ENCODE assay signal across 20 mouse cellular contexts in the genomic region with DNA sequence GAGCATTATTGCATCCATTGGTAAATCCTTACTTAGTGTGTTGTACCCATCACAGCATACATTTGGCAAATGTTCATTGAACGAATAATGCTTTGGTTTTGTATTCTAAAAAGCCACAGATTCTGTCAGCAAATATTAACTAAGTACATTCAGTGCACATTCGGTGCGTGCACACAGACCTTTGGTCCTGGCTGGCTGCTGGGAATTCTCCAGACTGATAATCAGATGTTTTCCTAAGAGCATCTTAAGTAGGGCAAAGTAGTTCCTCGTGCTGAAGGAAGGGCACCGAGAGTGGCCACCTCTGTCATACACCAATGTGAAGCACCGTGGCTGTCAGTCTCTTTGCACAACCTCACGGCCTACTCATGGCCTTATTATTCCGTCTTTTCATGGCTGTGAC. TPM values are rescaled to one million over a fixed set of nuclear protein-coding genes. Genes with fewer than 3 reads are reported as not detected.
DNase-seq lines count a peak whose midpoint lies in the region; ATAC-seq and TF ChIP-seq lines count a peak whose summit lies in the region.
"Had no signal": no experiment of that assay in that cellular context is flagged by ENCODE, and none has a peak within 500 bp of the region (broad histone marks: within the 10 kb centered on the region; RNA-seq: fewer than 3 reads in every experiment).

No protein-coding gene starts in this region.

- DNase-seq in kidney, adult 11 months: peak; percentile 81
- no peak for DNase-seq in lung, postnatal 4 days
- DNase-seq in kidney, adult 2 months: peak; percentile 90
- peak; percentile 72 for DNase-seq in kidney, postnatal 14 days
- DNase-seq in cerebellum, adult 11 months: no peak
- DNase-seq in cerebellum, adult 8-10 months: no peak
- DNase-seq: adrenal gland, postnatal 14 days; cerebellum, adult 9-11 months; heart, postnatal 36 days; layer of hippocampus, adult 9-11 months; thymus, postnatal 14 days had no signal

- no peak overlapping the region for H3K4me3 ChIP-seq in kidney, embryonic 14.5 days (ENCODE audit: low read length)
- no peak overlapping the region for H3K4me3 ChIP-seq in lung, embryonic 15.5 days
- H3K4me3 ChIP-seq in kidney, adult 2 months (ENCODE audit: insufficient read depth, low read depth, low read length): no peak overlapping the region
- H3K4me3 ChIP-seq: embryonic facial prominence, embryonic 15.5 days; heart, embryonic 15.5 days; hindbrain, embryonic 13.5 days; limb, embryonic 10.5 days had no signal

- no peak for TF ChIP-seq POLR2A in kidney, adult 2 months (IDR thresholded peaks at IDR 0.05; ENCODE audit: low read depth, low read length)

- no peak for ATAC-seq in kidney, embryonic 14.5 days (ENCODE audit: low FRiP score, low TSS enrichment)
- ATAC-seq in lung, embryonic 15.5 days (ENCODE audit: borderline replicate concordance, extremely low read depth, low FRiP score, low TSS enrichment): no peak
- ATAC-seq: forebrain, embryonic 14.5 days had no signal

- no peaks in the 10 kb centered on the region for H3K27me3 ChIP-seq in kidney, embryonic 14.5 days (ENCODE audit: control insufficient read depth, insufficient read depth, low read length)
- no peaks in the 10 kb centered on the region for H3K27me3 ChIP-seq in lung, embryonic 15.5 days
- H3K27me3 ChIP-seq in kidney, adult 2 months (replicated peaks; ENCODE audit: control insufficient read depth, insufficient read depth, low read length): no peaks in the 10 kb centered on the region
- H3K27me3 ChIP-seq: embryonic facial prominence, embryonic 15.5 days; heart, embryonic 15.5 days; hindbrain, embryonic 13.5 days had no signal

- no peaks in the 10 kb centered on the region for H3K36me3 ChIP-seq in kidney, embryonic 14.5 days (ENCODE audit: control insufficient read depth, insufficient read depth, low read length)
- H3K36me3 ChIP-seq in lung, embryonic 15.5 days: no peaks in the 10 kb centered on the region
- no peaks in the 10 kb centered on the region for H3K36me3 ChIP-seq in kidney, adult 2 months (ENCODE audit: control insufficient read depth, insufficient read depth, low read length)
- H3K36me3 ChIP-seq: embryonic facial prominence, embryonic 15.5 days; heart, embryonic 15.5 days; limb, embryonic 10.5 days had no signal

- H3K4me2 ChIP-seq in kidney, embryonic 14.5 days (replicated peaks; ENCODE audit: low read depth, low read length): no peak overlapping the region
- no peak overlapping the region for H3K4me2 ChIP-seq in lung, embryonic 15.5 days
- H3K4me2 ChIP-seq: embryonic facial prominence, embryonic 15.5 days; heart, embryonic 15.5 days; hindbrain, embryonic 13.5 days; midbrain, embryonic 11.5 days had no signal

- H3K9me3 ChIP-seq in kidney, embryonic 14.5 days (ENCODE audit: control insufficient read depth, low read length): no peaks in the 10 kb centered on the region
- H3K9me3 ChIP-seq in lung, embryonic 15.5 days: no peaks in the 10 kb centered on the region
- H3K9me3 ChIP-seq: embryonic facial prominence, embryonic 15.5 days; heart, embryonic 15.5 days; hindbrain, embryonic 13.5 days; limb, embryonic 10.5 days had no signal

- H3K27ac ChIP-seq in kidney, embryonic 14.5 days (ENCODE audit: low read depth, low read length): no peak overlapping the region
- peak overlapping the region; percentile 75 for H3K27ac ChIP-seq in lung, embryonic 15.5 days
- peak overlapping the region; percentile 26 for H3K27ac ChIP-seq in kidney, adult 2 months (ENCODE audit: insufficient read depth, low read depth, low read length)
- H3K27ac ChIP-seq: embryonic facial prominence, embryonic 15.5 days; heart, embryonic 15.5 days; hindbrain, embryonic 13.5 days; limb, embryonic 10.5 days; liver, embryonic 14.5 days had no signal

- H3K4me1 ChIP-seq in kidney, embryonic 14.5 days (ENCODE audit: control insufficient read depth, insufficient read depth, low read length): no peaks in the 10 kb centered on the region
- peaks cover 30% of the 10 kb centered on the region for H3K4me1 ChIP-seq in lung, embryonic 15.5 days
- H3K4me1 ChIP-seq in kidney, adult 2 months (ENCODE audit: control insufficient read depth, insufficient read depth, low read length): peaks cover 53% of the 10 kb centered on the region
- H3K4me1 ChIP-seq: embryonic facial prominence, embryonic 15.5 days; heart, embryonic 15.5 days; limb, embryonic 10.5 days had no signal

- TF ChIP-seq CTCF in kidney, adult 2 months (conservative IDR thresholded peaks at IDR 0.05; ENCODE audit: insufficient read depth, insufficient read length, low read depth, low read length): no peak

- WGBS in kidney, embryonic 14.5 days: 91% methylated on average over 8 of the region's 8 CpGs
- WGBS in lung, embryonic 15.5 days: 69% methylated on average over 8 of the region's 8 CpGs
- WGBS in kidney, adult 2 months: 58% methylated on average over 8 of the region's 8 CpGs

- H3K9ac ChIP-seq in kidney, embryonic 14.5 days (ENCODE audit: low read depth, low read length): no peak overlapping the region
- H3K9ac ChIP-seq in lung, embryonic 15.5 days: no peak overlapping the region
- H3K9ac ChIP-seq: embryonic facial prominence, embryonic 15.5 days; heart, embryonic 15.5 days; hindbrain, embryonic 13.5 days; liver, embryonic 14.5 days had no signal

RNA-seq across cellular contexts. Expression of a gene that starts 7.3 kb away (rescaled TPM):
- 10.0 and 13.1 TPM in 2 replicates for polyA plus RNA-seq in kidney, embryonic 14.5 days (2014; fragmentation: Nextera tagmentation; extraction: Ambion mirVana)
- 18.2 and 23.1 TPM in 2 replicates for polyA plus RNA-seq in lung, embryonic 15.5 days (2015; fragmentation: Nextera tagmentation; extraction: Ambion mirVana)
- 214 and 230 TPM in 2 replicates for polyA plus RNA-seq in kidney, adult 2 months (2012; rRNA removed)

RNA-seq across cellular contexts. Expression of a gene that starts 8.1 kb away (rescaled TPM):
- polyA plus RNA-seq in kidney, embryonic 14.5 days (2014; fragmentation: Nextera tagmentation; extraction: Ambion mirVana): not detected in 2 replicates
- 0.21 and 0.35 TPM in 2 replicates for polyA plus RNA-seq in lung, embryonic 15.5 days (2015; fragmentation: Nextera tagmentation; extraction: Ambion mirVana)
- 0.16 and 0.31 TPM in 2 replicates for polyA plus RNA-seq in kidney, adult 2 months (2012; rRNA removed)
- polyA plus RNA-seq: embryonic facial prominence, embryonic 15.5 days; heart, embryonic 15.5 days; limb, embryonic 10.5 days; midbrain, embryonic 11.5 days had no signal

RNA-seq across cellular contexts. Expression of a gene that starts 55.4 kb away (rescaled TPM):
- 306 and 312 TPM in 2 replicates for polyA plus RNA-seq in kidney, embryonic 14.5 days (2014; fragmentation: Nextera tagmentation; extraction: Ambion mirVana)
- 258 and 262 TPM in 2 replicates for polyA plus RNA-seq in lung, embryonic 15.5 days (2015; fragmentation: Nextera tagmentation; extraction: Ambion mirVana)
- 73.0 and 76.9 TPM in 2 replicates for polyA plus RNA-seq in kidney, adult 2 months (2012; rRNA removed)

Comparison
In these comparisons a context has a peak if more than half of its experiments do, and no peak if none do; other contexts are left out.
1. DNase-seq: peak in kidney, adult 11 months (single experiment), kidney, adult 2 months (single experiment) and kidney, postnatal 14 days (single experiment); none in lung, postnatal 4 days (0 of 2), cerebellum, adult 11 months (single experiment) and cerebellum, adult 8-10 months (single experiment).